Mouse (Mus musculus): ENCODE measurements around the gene Col23a1. TPM values are rescaled to one million over a fixed set of nuclear protein-coding genes. Genes with fewer than 3 reads are reported as not detected.

The Col23a1 gene
- polyA plus RNA-seq, 1 experiment from 2014 or later: 13.3 TPM

DNA sequence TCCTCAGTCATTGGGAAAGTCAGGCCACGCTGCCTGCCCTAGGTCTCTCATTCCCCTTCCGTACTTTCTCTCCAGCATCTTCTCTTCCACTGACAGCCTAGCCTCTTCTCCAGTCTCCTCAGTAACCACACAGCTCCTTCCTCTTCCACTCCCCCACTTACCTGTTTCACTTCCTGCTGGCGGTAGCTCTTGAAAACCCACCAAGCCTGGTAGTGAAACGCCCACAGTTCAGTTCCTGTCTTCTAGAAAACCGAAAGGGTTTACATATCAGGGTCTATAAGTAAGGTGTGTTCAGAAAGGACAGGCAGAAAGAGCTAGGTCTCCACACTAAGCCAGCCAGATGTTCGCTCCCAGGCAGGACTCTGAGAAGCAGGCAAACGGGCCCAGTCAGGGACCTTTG is 287.9 kb downstream of the Col23a1 start:
- no peaks in the 10 kb centered on the region for H3K27me3 ChIP-seq (ENCODE audit: control insufficient read depth, insufficient read depth, low read length)
- no peak overlapping the region for H3K4me2 ChIP-seq (ENCODE audit: low read length)
- peaks cover 0 to 2% of the 10 kb centered on the region in 2 experiments; a peak in 1 of 4 replicates for H3K4me1 ChIP-seq (ENCODE audit: control insufficient read depth in 2 of 2, insufficient read depth in 2 of 2, low read length in 2 of 2)
- H3K9me3 ChIP-seq (ENCODE audit: control insufficient read depth, low read length): no peaks in the 10 kb centered on the region
- no peaks in the 10 kb centered on the region for H3K36me3 ChIP-seq (ENCODE audit: control insufficient read depth, insufficient read depth, low read length)
- no peak overlapping the region for H3K4me3 ChIP-seq (ENCODE audit: control insufficient read depth in 1 of 2, insufficient read depth in 1 of 2, low read depth in 1 of 2, low read length in 2 of 2)
- H3K27ac ChIP-seq (replicated peaks in 1 of 2; ENCODE audit: control insufficient read depth in 1 of 2, insufficient read depth in 1 of 2, low read depth in 2 of 2, low read length in 2 of 2): no peak overlapping the region
- no peak overlapping the region for H3K9ac ChIP-seq (ENCODE audit: low read length)
- 83% methylated on average over 7 of the region's 7 CpGs for WGBS
- no peak for ATAC-seq (ENCODE audit: insufficient number of reproducible peaks, insufficient read depth, low FRiP score, low read depth)

DNA sequence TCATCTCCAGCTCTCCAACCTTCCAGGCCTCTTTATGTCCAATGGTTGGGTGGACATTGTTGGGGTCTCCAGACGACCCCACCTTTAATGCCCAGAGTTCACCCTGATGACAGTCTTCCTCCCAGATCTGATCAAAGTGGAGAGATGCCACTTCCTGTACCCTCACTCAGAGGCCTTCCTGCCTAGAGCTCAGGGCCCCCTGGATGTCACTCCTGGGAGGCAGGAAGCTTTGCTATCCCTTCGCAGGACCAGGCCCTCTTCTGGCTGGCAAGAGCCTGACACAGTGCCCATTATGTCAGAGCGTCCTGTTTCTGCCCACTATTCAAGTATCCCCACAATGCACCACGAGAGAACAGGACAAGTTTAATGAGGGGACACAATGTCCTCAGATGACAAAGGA is 289.3 kb downstream of the Col23a1 start:
- no peaks in the 10 kb centered on the region for H3K27me3 ChIP-seq (ENCODE audit: control insufficient read depth, insufficient read depth, low read length)

DNA sequence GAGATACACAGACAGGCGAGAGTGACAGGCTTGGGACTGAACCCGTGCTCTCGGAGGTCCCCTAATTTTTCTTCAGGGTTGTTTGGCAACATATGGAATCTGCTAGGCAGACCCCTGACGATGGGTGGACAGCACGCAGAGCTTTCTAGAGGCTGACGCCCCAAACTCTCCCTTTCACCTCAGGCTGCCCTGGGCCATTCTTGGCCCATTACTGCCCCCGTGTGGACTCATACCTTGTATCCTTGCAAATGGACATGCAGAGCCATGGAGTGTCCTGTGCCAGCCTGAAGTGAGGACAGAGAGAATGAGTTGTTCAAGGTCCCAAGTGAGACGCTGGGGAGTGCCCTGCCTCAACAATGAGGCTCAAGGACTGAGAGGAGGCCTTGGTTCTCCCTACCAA is 293.0 kb downstream of the Col23a1 start:
- no peak overlapping the region for H3K4me3 ChIP-seq (ENCODE audit: control insufficient read depth in 1 of 2, insufficient read depth in 1 of 2, low read depth in 1 of 2, low read length in 2 of 2)
- no peak overlapping the region for H3K4me2 ChIP-seq (ENCODE audit: low read length)
- H3K27me3 ChIP-seq (ENCODE audit: control insufficient read depth, insufficient read depth, low read length): no peaks in the 10 kb centered on the region
- H3K9me3 ChIP-seq (ENCODE audit: control insufficient read depth, low read length): no peaks in the 10 kb centered on the region
- WGBS: 22% methylated on average over 8 of the region's 8 CpGs
- H3K36me3 ChIP-seq (ENCODE audit: control insufficient read depth, insufficient read depth, low read length): peaks cover 21% of the 10 kb centered on the region
- no peak overlapping the region for H3K27ac ChIP-seq (replicated peaks in 1 of 2; ENCODE audit: control insufficient read depth in 1 of 2, insufficient read depth in 1 of 2, low read depth in 2 of 2, low read length in 2 of 2)
- H3K9ac ChIP-seq (ENCODE audit: low read length): no peak overlapping the region
- no peak for ATAC-seq (ENCODE audit: insufficient number of reproducible peaks, insufficient read depth, low FRiP score, low read depth)
- peaks cover 8 to 22% of the 10 kb centered on the region in 2 experiments for H3K4me1 ChIP-seq (ENCODE audit: control insufficient read depth in 2 of 2, insufficient read depth in 2 of 2, low read length in 2 of 2)

More for the DNA sequence above, 289.3 kb downstream of the Col23a1 start:
- H3K4me3 ChIP-seq (ENCODE audit: control insufficient read depth in 1 of 2, insufficient read depth in 1 of 2, low read depth in 1 of 2, low read length in 2 of 2): no peak overlapping the region
- H3K27ac ChIP-seq (replicated peaks in 1 of 2; ENCODE audit: control insufficient read depth in 1 of 2, insufficient read depth in 1 of 2, low read depth in 2 of 2, low read length in 2 of 2): no peak overlapping the region
- peaks cover 5 to 11% of the 10 kb centered on the region in 2 experiments; a peak in 3 of 4 replicates for H3K4me1 ChIP-seq (ENCODE audit: control insufficient read depth in 2 of 2, insufficient read depth in 2 of 2, low read length in 2 of 2)
- WGBS: 58% methylated on average over 4 of the region's 4 CpGs
- no peak for ATAC-seq (ENCODE audit: insufficient number of reproducible peaks, insufficient read depth, low FRiP score, low read depth)
- no peaks in the 10 kb centered on the region for H3K9me3 ChIP-seq (ENCODE audit: control insufficient read depth, low read length)
- no peak overlapping the region for H3K9ac ChIP-seq (ENCODE audit: low read length)
- no peaks in the 10 kb centered on the region for H3K36me3 ChIP-seq (ENCODE audit: control insufficient read depth, insufficient read depth, low read length)
- no peak overlapping the region for H3K4me2 ChIP-seq (ENCODE audit: low read length)

DNA sequence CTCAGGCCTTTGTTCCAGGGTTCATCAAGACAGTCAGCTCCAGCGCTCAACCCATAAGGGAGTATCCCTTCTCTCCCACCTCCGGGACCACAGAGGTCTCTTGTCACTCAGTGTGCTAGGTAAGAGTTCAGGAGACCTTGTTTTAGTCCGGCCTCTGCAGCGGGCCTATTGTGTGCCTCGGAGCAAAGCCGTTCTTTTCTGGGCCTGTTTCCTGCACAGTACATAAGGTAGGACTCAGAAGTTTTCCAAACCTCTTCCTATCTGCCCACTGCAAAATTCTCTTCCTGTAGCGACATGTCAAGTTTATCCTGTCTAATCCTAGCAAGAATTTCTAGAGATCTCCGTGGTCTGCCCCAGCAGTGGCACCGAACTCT is 294.3 kb downstream of the Col23a1 start:
- WGBS: 17% methylated on average over 9 of the region's 9 CpGs

DNA sequence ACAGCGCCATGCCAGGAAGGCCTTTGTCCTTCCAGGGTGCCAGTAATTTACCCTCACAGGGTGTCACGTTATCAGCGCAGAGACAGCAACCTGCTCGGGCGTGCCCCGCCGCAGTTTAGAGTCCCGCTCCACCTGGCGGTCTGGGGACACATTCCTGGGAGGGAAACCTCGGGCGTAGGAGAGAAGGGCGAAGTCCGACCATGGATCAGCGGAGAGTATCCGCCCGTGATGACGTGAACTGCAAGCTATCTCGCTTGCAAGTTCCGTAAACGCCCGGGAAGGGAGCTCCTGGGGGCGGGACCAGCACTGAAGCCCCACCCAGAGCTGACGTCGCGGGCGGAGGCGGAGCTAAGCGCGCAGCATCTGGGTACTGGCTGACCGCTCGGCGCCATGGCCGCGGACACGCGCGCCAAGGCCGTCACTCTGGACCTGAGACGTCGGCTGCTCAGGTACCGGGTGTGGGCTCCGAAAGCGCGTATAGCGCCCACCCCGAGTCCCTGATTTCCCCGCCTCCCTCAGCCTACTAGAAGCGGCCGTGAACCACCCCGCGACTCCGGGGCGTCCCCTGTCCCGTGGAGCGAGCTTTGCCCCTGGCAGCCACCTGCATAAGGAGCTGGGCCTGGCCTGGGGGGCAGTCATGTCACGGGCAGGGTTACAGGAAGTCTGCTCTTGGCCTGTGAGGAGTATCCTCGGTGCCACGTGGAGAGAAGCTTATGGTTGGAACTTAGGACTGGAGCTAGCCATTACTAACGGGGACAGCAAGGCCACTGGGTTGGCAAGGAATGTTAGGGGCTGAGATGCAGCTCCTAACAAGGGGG is 294.9 kb downstream of the Col23a1 start, which contains the start of gene Phykpl:
Gene Phykpl (plus strand): TSS at position 327 of the 818 bp plus-strand sequence.
- Histone ChIP-seq H3K4me3 (ENCODE audit: control insufficient read depth in 1 of 2, insufficient read depth in 1 of 2, low read depth in 1 of 2, low read length in 2 of 2) (peak within 1 kb of the TSS; percentile 70 to 71), H3K27ac (replicated peaks in 1 of 2; ENCODE audit: control insufficient read depth in 1 of 2, insufficient read depth in 1 of 2, low read depth in 2 of 2, low read length in 2 of 2) (peak within 1 kb of the TSS; percentile 89), H3K4me2 (ENCODE audit: low read length) (peak within 1 kb of the TSS; percentile 89), H3K36me3 (ENCODE audit: control insufficient read depth, insufficient read depth, low read length) (peaks cover 40% of the 10 kb centered on the region), H3K9me3 (ENCODE audit: control insufficient read depth, low read length) (no peaks in the 10 kb centered on the region), H3K4me1 (ENCODE audit: control insufficient read depth in 2 of 2, insufficient read depth in 2 of 2, low read length in 2 of 2) (peaks cover 8 to 22% of the 10 kb centered on the region in 2 experiments), H3K9ac (ENCODE audit: low read length) (peak within 1 kb of the TSS; percentile 89), H3K27me3 (ENCODE audit: control insufficient read depth, insufficient read depth, low read length) (no peaks in the 10 kb centered on the region)
- WGBS: under 1% methylated on average over 59 of the region's 59 CpGs
- peak; percentile 93 for ATAC-seq (ENCODE audit: insufficient number of reproducible peaks, insufficient read depth, low FRiP score, low read depth)

More for the DNA sequence above, 294.3 kb downstream of the Col23a1 start:
- Histone ChIP-seq H3K4me3 (ENCODE audit: control insufficient read depth in 1 of 2, insufficient read depth in 1 of 2, low read depth in 1 of 2, low read length in 2 of 2) (peak overlapping the region; percentile 70 to 71), H3K36me3 (ENCODE audit: control insufficient read depth, insufficient read depth, low read length) (peaks cover 34% of the 10 kb centered on the region), H3K9me3 (ENCODE audit: control insufficient read depth, low read length) (no peaks in the 10 kb centered on the region), H3K9ac (ENCODE audit: low read length) (peak overlapping the region; percentile 89), H3K4me1 (ENCODE audit: control insufficient read depth in 2 of 2, insufficient read depth in 2 of 2, low read length in 2 of 2) (peaks cover 8 to 22% of the 10 kb centered on the region in 2 experiments), H3K27ac (replicated peaks in 1 of 2; ENCODE audit: control insufficient read depth in 1 of 2, insufficient read depth in 1 of 2, low read depth in 2 of 2, low read length in 2 of 2) (peak overlapping the region; percentile 89), H3K27me3 (ENCODE audit: control insufficient read depth, insufficient read depth, low read length) (no peaks in the 10 kb centered on the region), H3K4me2 (ENCODE audit: low read length) (peak overlapping the region; percentile 89)
- peak; percentile 3; the same call in 1 of the 2 replicates for ATAC-seq (ENCODE audit: insufficient number of reproducible peaks, insufficient read depth, low FRiP score, low read depth)

DNA sequence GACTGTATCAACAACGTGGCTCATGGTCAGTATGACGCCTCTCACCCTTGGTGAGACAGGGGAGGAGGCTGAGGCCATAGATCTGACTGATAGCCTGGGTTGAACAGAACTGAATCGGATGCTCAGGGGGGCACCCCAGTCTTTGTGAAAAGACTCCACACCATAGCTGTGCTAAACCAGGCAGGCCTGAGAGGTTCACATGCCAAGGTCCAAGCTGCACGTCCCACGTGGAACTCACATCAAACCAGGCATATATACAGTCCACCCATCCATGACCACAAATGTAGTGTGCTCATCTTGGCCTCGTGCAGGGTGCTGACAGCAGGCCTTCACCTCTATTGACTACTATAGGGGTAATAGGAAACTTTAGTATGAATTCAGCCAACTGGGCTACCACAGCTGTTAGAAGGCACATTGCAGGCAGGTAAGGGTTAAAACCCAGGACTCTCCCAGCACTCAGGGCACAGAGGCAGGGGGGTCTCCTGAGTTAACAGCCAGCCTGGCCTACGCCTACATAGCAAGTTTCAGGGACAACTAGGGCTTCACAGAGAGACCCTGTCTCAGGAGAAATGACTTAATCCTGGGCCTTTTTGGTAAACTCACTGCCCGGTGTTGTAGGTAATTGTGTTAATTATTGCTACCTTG is 296.0 kb downstream of the Col23a1 start:
- H3K9ac ChIP-seq (ENCODE audit: low read length): peak overlapping the region; percentile 89
- H3K9me3 ChIP-seq (ENCODE audit: control insufficient read depth, low read length): no peaks in the 10 kb centered on the region
- H3K4me2 ChIP-seq (ENCODE audit: low read length): peak overlapping the region; percentile 89
- peaks cover 51% of the 10 kb centered on the region for H3K36me3 ChIP-seq (ENCODE audit: control insufficient read depth, insufficient read depth, low read length)
- WGBS: 58% methylated on average over 8 of the region's 8 CpGs
- peaks cover 8 to 22% of the 10 kb centered on the region in 2 experiments for H3K4me1 ChIP-seq (ENCODE audit: control insufficient read depth in 2 of 2, insufficient read depth in 2 of 2, low read length in 2 of 2)
- H3K27ac ChIP-seq (replicated peaks in 1 of 2; ENCODE audit: control insufficient read depth in 1 of 2, insufficient read depth in 1 of 2, low read depth in 2 of 2, low read length in 2 of 2): peak overlapping the region; percentile 81 to 89; a peak in 1 of 4 replicates
- no peak for ATAC-seq (ENCODE audit: insufficient number of reproducible peaks, insufficient read depth, low FRiP score, low read depth)
- H3K27me3 ChIP-seq (ENCODE audit: control insufficient read depth, insufficient read depth, low read length): no peaks in the 10 kb centered on the region
- peak overlapping the region; percentile 70 to 71 for H3K4me3 ChIP-seq (ENCODE audit: control insufficient read depth in 1 of 2, insufficient read depth in 1 of 2, low read depth in 1 of 2, low read length in 2 of 2)

DNA sequence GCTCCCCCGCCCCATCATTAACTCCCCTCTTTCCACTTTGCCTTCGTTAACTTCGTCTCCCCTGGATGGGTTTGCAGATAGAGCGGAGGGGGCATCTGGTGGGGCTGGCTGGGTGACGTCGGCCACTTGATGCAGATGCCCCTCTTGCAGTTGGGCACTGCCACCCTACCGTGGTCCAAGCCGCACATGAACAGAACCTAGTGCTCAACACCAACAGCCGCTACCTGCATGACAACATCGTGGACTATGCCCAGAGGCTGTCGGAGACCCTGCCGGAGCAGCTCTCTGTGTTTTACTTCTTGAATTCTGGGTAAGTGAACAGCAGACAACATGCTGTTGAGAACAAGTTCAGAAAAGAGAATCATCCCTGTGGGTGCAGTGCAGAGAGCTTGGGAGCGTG is 296.7 kb downstream of the Col23a1 start:
- no peak overlapping the region for H3K4me2 ChIP-seq (ENCODE audit: low read length)
- 92% methylated on average over 13 of the region's 13 CpGs for WGBS
- H3K9ac ChIP-seq (ENCODE audit: low read length): no peak overlapping the region
- no peaks in the 10 kb centered on the region for H3K9me3 ChIP-seq (ENCODE audit: control insufficient read depth, low read length)
- H3K4me3 ChIP-seq (ENCODE audit: control insufficient read depth in 1 of 2, insufficient read depth in 1 of 2, low read depth in 1 of 2, low read length in 2 of 2): no peak overlapping the region
- H3K27me3 ChIP-seq (ENCODE audit: control insufficient read depth, insufficient read depth, low read length): no peaks in the 10 kb centered on the region
- no peak overlapping the region for H3K27ac ChIP-seq (replicated peaks in 1 of 2; ENCODE audit: control insufficient read depth in 1 of 2, insufficient read depth in 1 of 2, low read depth in 2 of 2, low read length in 2 of 2)
- peaks cover 8 to 25% of the 10 kb centered on the region in 2 experiments for H3K4me1 ChIP-seq (ENCODE audit: control insufficient read depth in 2 of 2, insufficient read depth in 2 of 2, low read length in 2 of 2)
- H3K36me3 ChIP-seq (ENCODE audit: control insufficient read depth, insufficient read depth, low read length): peaks cover 57% of the 10 kb centered on the region
- ATAC-seq (ENCODE audit: insufficient number of reproducible peaks, insufficient read depth, low FRiP score, low read depth): no peak
